Mouse (Mus musculus): ENCODE results near the gene Ifi206. TPM values are rescaled to one million over a fixed set of nuclear protein-coding genes. Genes with fewer than 3 reads are reported as not detected.
"Not testable (repeated sequence)": the region's sequence is repeated elsewhere in the genome, so short reads cannot be mapped to it uniquely, and the experiment has no call there.

The Ifi206 gene
- polyA plus RNA-seq (2014; fragmentation: Nextera tagmentation; extraction: Ambion mirVana) = 0.09 and 0.32 TPM in 2 replicates

GRCm38 (mm10) chr1:173490812-173491480, at the start of gene Ifi206:
Gene Ifi206 (minus strand): TSS chr1:173491041.
- not testable (repeated sequence) for H3K9ac ChIP-seq (replicated peaks; ENCODE audit: low read depth, low read length); H3K4me3 ChIP-seq (ENCODE audit: low read depth, low read length); H3K27ac ChIP-seq (ENCODE audit: low read length); ATAC-seq (ENCODE audit: insufficient number of reproducible peaks, insufficient read depth, low FRiP score, low read depth); H3K4me2 ChIP-seq (replicated peaks; ENCODE audit: low read depth, low read length); H3K4me1 ChIP-seq (ENCODE audit: control insufficient read depth, insufficient read depth, low read length); H3K9me3 ChIP-seq (ENCODE audit: control insufficient read depth, low read depth, low read length); H3K36me3 ChIP-seq (ENCODE audit: control insufficient read depth, insufficient read depth, low read length); H3K27me3 ChIP-seq (ENCODE audit: control insufficient read depth, insufficient read depth, low read length)
- 75% methylated on average over 3 of the region's 3 CpGs for WGBS

- not testable (repeated sequence) for H3K9ac ChIP-seq (replicated peaks; ENCODE audit: low read depth, low read length); H3K27me3 ChIP-seq (ENCODE audit: control insufficient read depth, insufficient read depth, low read length); ATAC-seq (ENCODE audit: insufficient number of reproducible peaks, insufficient read depth, low FRiP score, low read depth); H3K4me2 ChIP-seq (replicated peaks; ENCODE audit: low read depth, low read length); H3K36me3 ChIP-seq (ENCODE audit: control insufficient read depth, insufficient read depth, low read length); H3K4me1 ChIP-seq (ENCODE audit: control insufficient read depth, insufficient read depth, low read length); H3K4me3 ChIP-seq (ENCODE audit: low read depth, low read length); H3K9me3 ChIP-seq (ENCODE audit: control insufficient read depth, low read depth, low read length); H3K27ac ChIP-seq (ENCODE audit: low read length)
- 87% methylated on average over 3 of the region's 3 CpGs for WGBS
These were observed 45.0 kb upstream of the Ifi206 start, which contains the start of gene Ifi214 for GRCm38 (mm10) chr1:173535791-173536190. Gene Ifi214 (minus strand): TSS chr1:173535957.

- Histone ChIP-seq H3K4me3 (ENCODE audit: low read depth, low read length) (no peak overlapping the region), H3K9ac (replicated peaks; ENCODE audit: low read depth, low read length) (no peak overlapping the region), H3K27ac (ENCODE audit: low read length) (no peak overlapping the region), H3K36me3 (ENCODE audit: control insufficient read depth, insufficient read depth, low read length) (no peaks in the 10 kb centered on the region), H3K27me3 (ENCODE audit: control insufficient read depth, insufficient read depth, low read length) (no peaks in the 10 kb centered on the region), H3K4me1 (ENCODE audit: control insufficient read depth, insufficient read depth, low read length) (no peaks in the 10 kb centered on the region), H3K9me3 (ENCODE audit: control insufficient read depth, low read depth, low read length) (no peaks in the 10 kb centered on the region), H3K4me2 (replicated peaks; ENCODE audit: low read depth, low read length) (no peak overlapping the region)
- ATAC-seq (ENCODE audit: insufficient number of reproducible peaks, insufficient read depth, low FRiP score, low read depth) = no peak
These were observed 30.6 kb upstream of the Ifi206 start for GRCm38 (mm10) chr1:173521452-173521851.

GRCm38 (mm10) chr1:173510595-173510994, 19.8 kb upstream of the Ifi206 start:
- 96% methylated on average over 2 of the region's 2 CpGs for WGBS
- not testable (repeated sequence) for ATAC-seq (ENCODE audit: insufficient number of reproducible peaks, insufficient read depth, low FRiP score, low read depth)

GRCm38 (mm10) chr1:173491483-173491882, 642 bp upstream of the Ifi206 start:
- not testable (repeated sequence) for H3K9ac ChIP-seq (replicated peaks; ENCODE audit: low read depth, low read length); ATAC-seq (ENCODE audit: insufficient number of reproducible peaks, insufficient read depth, low FRiP score, low read depth); H3K4me2 ChIP-seq (replicated peaks; ENCODE audit: low read depth, low read length); H3K27me3 ChIP-seq (ENCODE audit: control insufficient read depth, insufficient read depth, low read length); H3K27ac ChIP-seq (ENCODE audit: low read length); H3K4me1 ChIP-seq (ENCODE audit: control insufficient read depth, insufficient read depth, low read length); H3K36me3 ChIP-seq (ENCODE audit: control insufficient read depth, insufficient read depth, low read length); H3K4me3 ChIP-seq (ENCODE audit: low read depth, low read length); H3K9me3 ChIP-seq (ENCODE audit: control insufficient read depth, low read depth, low read length)

More at GRCm38 (mm10) chr1:173510595-173510994, 19.8 kb upstream of the Ifi206 start:
- not testable (repeated sequence) for H3K4me1 ChIP-seq (ENCODE audit: control insufficient read depth, insufficient read depth, low read length); H3K9ac ChIP-seq (replicated peaks; ENCODE audit: low read depth, low read length); H3K4me3 ChIP-seq (ENCODE audit: low read depth, low read length); H3K27ac ChIP-seq (ENCODE audit: low read length); H3K9me3 ChIP-seq (ENCODE audit: control insufficient read depth, low read depth, low read length); H3K36me3 ChIP-seq (ENCODE audit: control insufficient read depth, insufficient read depth, low read length); H3K27me3 ChIP-seq (ENCODE audit: control insufficient read depth, insufficient read depth, low read length); H3K4me2 ChIP-seq (replicated peaks; ENCODE audit: low read depth, low read length)

- 75% methylated on average over 3 of the region's 3 CpGs for WGBS
- H3K4me2 ChIP-seq (replicated peaks; ENCODE audit: low read depth, low read length); H3K4me1 ChIP-seq (ENCODE audit: control insufficient read depth, insufficient read depth, low read length); H3K36me3 ChIP-seq (ENCODE audit: control insufficient read depth, insufficient read depth, low read length); H3K9me3 ChIP-seq (ENCODE audit: control insufficient read depth, low read depth, low read length); H3K27ac ChIP-seq (ENCODE audit: low read length); H3K4me3 ChIP-seq (ENCODE audit: low read depth, low read length); H3K27me3 ChIP-seq (ENCODE audit: control insufficient read depth, insufficient read depth, low read length); H3K9ac ChIP-seq (replicated peaks; ENCODE audit: low read depth, low read length); ATAC-seq (ENCODE audit: insufficient number of reproducible peaks, insufficient read depth, low FRiP score, low read depth): not testable (repeated sequence)
These were observed 9.7 kb downstream of the Ifi206 start for GRCm38 (mm10) chr1:173481182-173481574.

GRCm38 (mm10) chr1:173480399-173481181, 10.3 kb downstream of the Ifi206 start:
- H3K9me3 ChIP-seq (ENCODE audit: control insufficient read depth, low read depth, low read length); ATAC-seq (ENCODE audit: insufficient number of reproducible peaks, insufficient read depth, low FRiP score, low read depth); H3K9ac ChIP-seq (replicated peaks; ENCODE audit: low read depth, low read length); H3K4me2 ChIP-seq (replicated peaks; ENCODE audit: low read depth, low read length); H3K4me3 ChIP-seq (ENCODE audit: low read depth, low read length); H3K4me1 ChIP-seq (ENCODE audit: control insufficient read depth, insufficient read depth, low read length); H3K27ac ChIP-seq (ENCODE audit: low read length); H3K27me3 ChIP-seq (ENCODE audit: control insufficient read depth, insufficient read depth, low read length); H3K36me3 ChIP-seq (ENCODE audit: control insufficient read depth, insufficient read depth, low read length): not testable (repeated sequence)
- 91% methylated on average over 5 of the region's 5 CpGs for WGBS

GRCm38 (mm10) chr1:173456761-173457160, 34.1 kb downstream of the Ifi206 start:
- Histone ChIP-seq H3K36me3 (ENCODE audit: control insufficient read depth, insufficient read depth, low read length) (no peaks in the 10 kb centered on the region), H3K4me2 (replicated peaks; ENCODE audit: low read depth, low read length) (no peak overlapping the region), H3K27ac (ENCODE audit: low read length) (no peak overlapping the region), H3K9me3 (ENCODE audit: control insufficient read depth, low read depth, low read length) (no peaks in the 10 kb centered on the region), H3K9ac (replicated peaks; ENCODE audit: low read depth, low read length) (no peak overlapping the region), H3K4me3 (ENCODE audit: low read depth, low read length) (no peak overlapping the region), H3K4me1 (ENCODE audit: control insufficient read depth, insufficient read depth, low read length) (no peaks in the 10 kb centered on the region), H3K27me3 (ENCODE audit: control insufficient read depth, insufficient read depth, low read length) (no peaks in the 10 kb centered on the region)
- no peak for ATAC-seq (ENCODE audit: insufficient number of reproducible peaks, insufficient read depth, low FRiP score, low read depth)
- WGBS = 81% methylated on average over 5 of the region's 5 CpGs
